In the genomic region with DNA sequence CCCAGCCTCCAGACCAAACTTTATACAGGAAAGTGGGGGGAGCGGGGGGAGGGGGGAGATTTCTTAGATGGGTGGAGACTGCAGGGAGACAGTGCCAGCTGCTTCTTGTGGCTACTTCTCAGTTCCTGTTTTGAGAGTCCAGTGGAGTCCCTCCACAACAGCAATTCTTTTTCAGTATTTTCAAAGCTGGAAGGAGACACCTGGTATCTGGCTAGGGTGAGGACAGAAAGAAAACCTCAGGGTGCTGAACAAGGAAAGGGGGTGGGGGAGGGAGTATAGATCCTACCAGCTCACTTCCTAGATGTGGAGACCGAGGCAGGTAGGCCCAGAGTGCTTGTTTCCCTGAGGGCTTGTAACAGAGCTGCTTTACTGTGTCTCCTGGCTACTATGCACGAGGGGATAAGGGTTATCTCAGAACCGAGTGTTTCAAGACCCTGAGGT, we compare ENCODE assay signal across 11 mouse cellular contexts. TPM values are rescaled to one million over a fixed set of nuclear protein-coding genes. Genes with fewer than 3 reads are reported as not detected.
DNase-seq lines count a peak whose midpoint lies in the region; ATAC-seq and TF ChIP-seq lines count a peak whose summit lies in the region.
"Had no signal": no experiment of that assay in that cellular context is flagged by ENCODE, and none has a peak within 500 bp of the region (broad histone marks: within the 10 kb centered on the region; RNA-seq: fewer than 3 reads in every experiment).

No protein-coding gene starts in this region.

- H3K4me1 ChIP-seq in heart, embryonic 13.5 days = peaks cover 16% of the 10 kb centered on the region
- peaks cover 3% of the 10 kb centered on the region; the same call in 1 of the 2 replicates for H3K4me1 ChIP-seq in cortical plate, adult 2 months (ENCODE audit: control insufficient read depth, insufficient read depth, low read length)
- 0 out of 2 replicates have a peak, but pooled peaks cover 8% of the 10 kb centered on the region for H3K4me1 ChIP-seq in limb, embryonic 15.5 days
- H3K4me1 ChIP-seq: hindbrain, embryonic 15.5 days had no signal

- no peak for TF ChIP-seq CTCF in cortical plate, adult 2 months (IDR thresholded peaks at IDR 0.05; ENCODE audit: extremely low read depth, insufficient read depth, low read length)

- DNase-seq in heart, adult 9 months (ENCODE audit: low spot score in 2 of 2) = no peak
- DNase-seq in 3134 (ENCODE audit: extremely low read depth, insufficient read length, low spot score) = peak; percentile 43
- no peak for DNase-seq in urinary bladder, postnatal 14 days (ENCODE audit: low spot score)
- DNase-seq in left cerebral cortex, postnatal 25 days (ENCODE audit: low spot score in 2 of 2) = no peak
- DNase-seq: cerebellum, adult 9-11 months; thymus, postnatal 36 days had no signal

- H3K27ac ChIP-seq in heart, embryonic 13.5 days (replicated peaks) = peak overlapping the region; percentile 66
- H3K27ac ChIP-seq in cortical plate, adult 2 months (ENCODE audit: insufficient read depth, low read length) = peak overlapping the region; percentile 42; the same call in 1 of the 2 replicates
- peak overlapping the region; percentile 1; the same call in 1 of the 2 replicates for H3K27ac ChIP-seq in limb, embryonic 15.5 days
- H3K27ac ChIP-seq: hindbrain, embryonic 15.5 days had no signal

- H3K9me3 ChIP-seq in heart, embryonic 13.5 days = no peaks in the 10 kb centered on the region
- no peaks in the 10 kb centered on the region for H3K9me3 ChIP-seq in limb, embryonic 15.5 days
- H3K9me3 ChIP-seq: hindbrain, embryonic 15.5 days had no signal

- H3K4me2 ChIP-seq in heart, embryonic 13.5 days = no peak overlapping the region
- no peak overlapping the region for H3K4me2 ChIP-seq in limb, embryonic 15.5 days
- H3K4me2 ChIP-seq: hindbrain, embryonic 15.5 days had no signal

- no peak overlapping the region for H3K4me3 ChIP-seq in heart, embryonic 13.5 days
- H3K4me3 ChIP-seq in cortical plate, adult 2 months (ENCODE audit: insufficient read depth, low read length) = no peak overlapping the region
- H3K4me3 ChIP-seq in limb, embryonic 15.5 days = no peak overlapping the region
- H3K4me3 ChIP-seq: hindbrain, embryonic 15.5 days had no signal

- H3K27me3 ChIP-seq in heart, embryonic 13.5 days (replicated peaks) = no peaks in the 10 kb centered on the region
- no peaks in the 10 kb centered on the region for H3K27me3 ChIP-seq in limb, embryonic 15.5 days
- H3K27me3 ChIP-seq: hindbrain, embryonic 15.5 days had no signal

- H3K36me3 ChIP-seq in heart, embryonic 13.5 days = peaks cover 14% of the 10 kb centered on the region
- peaks cover 13% of the 10 kb centered on the region for H3K36me3 ChIP-seq in limb, embryonic 15.5 days

- no peak for ATAC-seq in heart, embryonic 13.5 days (ENCODE audit: extremely low read depth, insufficient number of reproducible peaks, low FRiP score, low TSS enrichment)
- ATAC-seq in limb, embryonic 15.5 days (ENCODE audit: insufficient number of reproducible peaks, low FRiP score, low TSS enrichment, low read depth) = no peak
- no peak for ATAC-seq in megakaryocyte-erythroid progenitor cell, adult 5-6 weeks (replicated peaks; ENCODE audit: low FRiP score, low TSS enrichment, poor library complexity, severe bottlenecking)

- no peak for TF ChIP-seq POLR2A in cortical plate, adult 2 months (IDR thresholded peaks at IDR 0.05; ENCODE audit: extremely low read depth, insufficient read depth, low read length)

- peak overlapping the region; percentile 41 for H3K9ac ChIP-seq in heart, embryonic 13.5 days
- H3K9ac ChIP-seq in limb, embryonic 15.5 days = no peak overlapping the region
- H3K9ac ChIP-seq: hindbrain, embryonic 15.5 days had no signal

- intact Hi-C loops in left cerebral cortex, postnatal 25 days (cut with DNase I) = no loop called here

- 14% methylated on average over 4 of the region's 4 CpGs for WGBS in heart, embryonic 13.5 days
- WGBS in limb, embryonic 15.5 days = 29% methylated on average over 4 of the region's 4 CpGs

RNA-seq across cellular contexts. Expression of gene Stoml1, which starts 13.6 kb away (rescaled TPM):
- 25.0 and 25.6 TPM in 2 replicates for polyA plus RNA-seq in heart, embryonic 13.5 days (2015; fragmentation: Nextera tagmentation; extraction: Ambion mirVana)
- polyA plus RNA-seq in cortical plate, adult 2 months (2012; rRNA removed) = 123 and 124 TPM in 2 replicates
- 34.2 and 35.5 TPM in 2 replicates for polyA plus RNA-seq in limb, embryonic 15.5 days (2015; fragmentation: Nextera tagmentation; extraction: Ambion mirVana)
- total RNA-seq in megakaryocyte-erythroid progenitor cell, adult 5-6 weeks (2014; fragmentation: Nextera tagmentation) = 4.7 and 17.9 TPM in 2 replicates
- total RNA-seq in megakaryocyte-erythroid progenitor cell, adult 5-6 weeks (2017) = 3.5 and 5.3 TPM in 2 replicates
- 10 to 100 TPM; 64.3 to 71.4 TPM for total RNA-seq in left cerebral cortex, postnatal 25 days (2021)

RNA-seq across cellular contexts. Expression of gene Pml, which starts 17.0 kb away (rescaled TPM):
- 11.9 and 12.9 TPM in 2 replicates for polyA plus RNA-seq in heart, embryonic 13.5 days (2015; fragmentation: Nextera tagmentation; extraction: Ambion mirVana)
- polyA plus RNA-seq in cortical plate, adult 2 months (2012; rRNA removed) = 10.4 and 11.0 TPM in 2 replicates
- 15.7 and 16.4 TPM in 2 replicates for polyA plus RNA-seq in limb, embryonic 15.5 days (2015; fragmentation: Nextera tagmentation; extraction: Ambion mirVana)
- 126 and 134 TPM in 2 replicates for total RNA-seq in megakaryocyte-erythroid progenitor cell, adult 5-6 weeks (2014; fragmentation: Nextera tagmentation)
- 34.2 and 38.1 TPM in 2 replicates for total RNA-seq in megakaryocyte-erythroid progenitor cell, adult 5-6 weeks (2017)
- total RNA-seq in left cerebral cortex, postnatal 25 days (2021) = 10 to 100 TPM; 13.0 to 18.2 TPM

RNA-seq across cellular contexts. Expression of gene Loxl1, which starts 46.4 kb away (rescaled TPM):
- 51.5 TPM in 2 replicates for polyA plus RNA-seq in heart, embryonic 13.5 days (2015; fragmentation: Nextera tagmentation; extraction: Ambion mirVana)
- 2.0 and 2.2 TPM in 2 replicates for polyA plus RNA-seq in cortical plate, adult 2 months (2012; rRNA removed)
- 92.6 and 110 TPM in 2 replicates for polyA plus RNA-seq in limb, embryonic 15.5 days (2015; fragmentation: Nextera tagmentation; extraction: Ambion mirVana)
- not detected in 2 replicates for total RNA-seq in megakaryocyte-erythroid progenitor cell, adult 5-6 weeks (2014; fragmentation: Nextera tagmentation)
- not detected in 2 replicates for total RNA-seq in megakaryocyte-erythroid progenitor cell, adult 5-6 weeks (2017)
- 1 to 10 TPM; 2.0 to 2.6 TPM for total RNA-seq in left cerebral cortex, postnatal 25 days (2021)

Comparison
In these comparisons a context has a peak if more than half of its experiments do, and no peak if none do; other contexts are left out.
1. H3K27ac ChIP-seq: peak in every context shown above with its lines; median percentile 66 in heart, embryonic 13.5 days; 42 in cortical plate, adult 2 months; 1 in limb, embryonic 15.5 days.
2. RNA of gene Loxl1, which starts 46.4 kb away (polyA plus RNA-seq): 92.6 to 110 TPM in limb, embryonic 15.5 days and 51.5 TPM in heart, embryonic 13.5 days; 2.0 to 2.2 TPM in cortical plate, adult 2 months; every median in the first group is over 10 times any median in the second.